Mouse (Mus musculus): ENCODE measurements around the gene Nptx1. TPM values are rescaled to one million over a fixed set of nuclear protein-coding genes. Genes with fewer than 3 reads are reported as not detected.

Nptx1 gene
- polyA plus RNA-seq, 1 experiment from 2014 or later, result 1.4 TPM

- no peak for TF ChIP-seq CTCF (IDR thresholded peaks at IDR 0.05; ENCODE audit: low read depth)
- Histone ChIP-seq H3K27ac (ENCODE audit: low read depth) (no peak overlapping the region), H3K4me3 (ENCODE audit: low read depth, low read length) (no peak overlapping the region), H3K36me3 (ENCODE audit: insufficient read depth) (no peaks in the 10 kb centered on the region), H3K9me3 (ENCODE audit: low read depth, low read length) (no peaks in the 10 kb centered on the region), H3K27me3 (ENCODE audit: insufficient read depth, low read length) (peaks cover 12% of the 10 kb centered on the region; the same call in 1 of the 2 replicates), H3K4me2 (no peak overlapping the region), H3K9ac (no peak overlapping the region; the same call in 1 of the 2 replicates), H3K4me1 (ENCODE audit: insufficient read depth) (0 out of 2 replicates have a peak, but pooled peaks cover 3% of the 10 kb centered on the region)
- ATAC-seq (ENCODE audit: insufficient read depth) (no peak), DNase-seq (no peak)
- WGBS, result 76% methylated on average over 16 of the region's 16 CpGs
These were observed 31.5 kb downstream of the Nptx1 start for GRCm38 (mm10) chr11:119515823-119516676.

GRCm38 (mm10) chr11:119514967-119515636, 32.5 kb downstream of the Nptx1 start:
- Histone ChIP-seq H3K36me3 (ENCODE audit: insufficient read depth) (no peaks in the 10 kb centered on the region), H3K4me3 (ENCODE audit: low read depth, low read length) (peak overlapping the region; percentile 9; the same call in 1 of the 2 replicates), H3K27me3 (ENCODE audit: insufficient read depth, low read length) (peaks cover 12% of the 10 kb centered on the region; the same call in 1 of the 2 replicates), H3K4me2 (peak overlapping the region; percentile 50), H3K9me3 (ENCODE audit: low read depth, low read length) (no peaks in the 10 kb centered on the region), H3K4me1 (ENCODE audit: insufficient read depth) (0 out of 2 replicates have a peak, but pooled peaks cover 3% of the 10 kb centered on the region), H3K9ac (no peak overlapping the region), H3K27ac (ENCODE audit: low read depth) (no peak overlapping the region)
- peak; percentile 41 for DNase-seq
- TF ChIP-seq CTCF (IDR thresholded peaks at IDR 0.05; ENCODE audit: low read depth), result peak; percentile 57
- peak; percentile 29 for ATAC-seq (ENCODE audit: insufficient read depth)
- 3% methylated on average over 21 of the region's 21 CpGs for WGBS

- Histone ChIP-seq H3K36me3 (ENCODE audit: insufficient read depth) (no peaks in the 10 kb centered on the region), H3K27ac (ENCODE audit: low read depth) (no peak overlapping the region), H3K9ac (no peak overlapping the region), H3K27me3 (ENCODE audit: insufficient read depth, low read length) (peaks cover 12% of the 10 kb centered on the region; the same call in 1 of the 2 replicates), H3K4me2 (peak overlapping the region; percentile 50; the same call in 1 of the 2 replicates), H3K4me3 (ENCODE audit: low read depth, low read length) (no peak overlapping the region), H3K9me3 (ENCODE audit: low read depth, low read length) (no peaks in the 10 kb centered on the region), H3K4me1 (ENCODE audit: insufficient read depth) (0 out of 2 replicates have a peak, but pooled peaks cover 3% of the 10 kb centered on the region)
- TF ChIP-seq CTCF (IDR thresholded peaks at IDR 0.05; ENCODE audit: low read depth), result no peak
- no peak for ATAC-seq (ENCODE audit: insufficient read depth)
- DNase-seq, result no peak
- WGBS, result 47% methylated on average over 16 of the region's 16 CpGs
These were observed 33.3 kb downstream of the Nptx1 start for GRCm38 (mm10) chr11:119514108-119514860.

GRCm38 (mm10) chr11:119513038-119513659, 34.4 kb downstream of the Nptx1 start:
- H3K9ac ChIP-seq, result no peak overlapping the region
- no peaks in the 10 kb centered on the region for H3K9me3 ChIP-seq (ENCODE audit: low read depth, low read length)
- H3K27me3 ChIP-seq (ENCODE audit: insufficient read depth, low read length), result peaks cover 12% of the 10 kb centered on the region; the same call in 1 of the 2 replicates
- peaks cover 8% of the 10 kb centered on the region for H3K36me3 ChIP-seq (ENCODE audit: insufficient read depth)
- H3K4me2 ChIP-seq, result no peak overlapping the region
- H3K27ac ChIP-seq (ENCODE audit: low read depth), result no peak overlapping the region
- no peak for TF ChIP-seq CTCF (IDR thresholded peaks at IDR 0.05; ENCODE audit: low read depth)
- 0 out of 2 replicates have a peak, but pooled peaks cover 3% of the 10 kb centered on the region for H3K4me1 ChIP-seq (ENCODE audit: insufficient read depth)
- no peak overlapping the region for H3K4me3 ChIP-seq (ENCODE audit: low read depth, low read length)
- ATAC-seq (ENCODE audit: insufficient read depth) (no peak), DNase-seq (no peak)
- WGBS, result 21% methylated on average over 9 of the region's 9 CpGs

GRCm38 (mm10) chr11:119509165-119509776, 38.3 kb downstream of the Nptx1 start:
- H3K9ac ChIP-seq, result no peak overlapping the region
- no peak for DNase-seq
- no peaks in the 10 kb centered on the region for H3K4me1 ChIP-seq (ENCODE audit: insufficient read depth)
- ATAC-seq (ENCODE audit: insufficient read depth), result no peak
- WGBS, result 66% methylated on average over 5 of the region's 5 CpGs
- TF ChIP-seq CTCF (IDR thresholded peaks at IDR 0.05; ENCODE audit: low read depth), result no peak
- peaks cover under 1% of the 10 kb centered on the region; the same call in 1 of the 2 replicates for H3K27me3 ChIP-seq (ENCODE audit: insufficient read depth, low read length)
- no peak overlapping the region for H3K4me3 ChIP-seq (ENCODE audit: low read depth, low read length)
- peaks cover 40% of the 10 kb centered on the region for H3K36me3 ChIP-seq (ENCODE audit: insufficient read depth)
- H3K27ac ChIP-seq (ENCODE audit: low read depth), result no peak overlapping the region
- no peak overlapping the region for H3K4me2 ChIP-seq
- no peaks in the 10 kb centered on the region for H3K9me3 ChIP-seq (ENCODE audit: low read depth, low read length)

- H3K4me2 ChIP-seq, result no peak overlapping the region
- no peak overlapping the region for H3K27ac ChIP-seq (ENCODE audit: low read depth)
- no peaks in the 10 kb centered on the region for H3K9me3 ChIP-seq (ENCODE audit: low read depth, low read length)
- no peak for TF ChIP-seq CTCF (IDR thresholded peaks at IDR 0.05; ENCODE audit: low read depth)
- no peak overlapping the region for H3K4me3 ChIP-seq (ENCODE audit: low read depth, low read length)
- H3K27me3 ChIP-seq (ENCODE audit: insufficient read depth, low read length), result no peaks in the 10 kb centered on the region
- ATAC-seq (ENCODE audit: insufficient read depth), result no peak
- no peak for DNase-seq
- H3K4me1 ChIP-seq (ENCODE audit: insufficient read depth), result no peaks in the 10 kb centered on the region
- no peak overlapping the region for H3K9ac ChIP-seq
- peaks cover 55% of the 10 kb centered on the region for H3K36me3 ChIP-seq (ENCODE audit: insufficient read depth)
- WGBS, result 75% methylated on average over 8 of the region's 8 CpGs
These were observed 39.8 kb downstream of the Nptx1 start for GRCm38 (mm10) chr11:119507772-119508171.

Measured in lung, embryonic 14.5 days (tissue).